Mouse (Mus musculus): ENCODE measurements at regions not wholly inside any gene's neighbourhood (a gene's known extent, or its start where the extent isn't known, plus 50 kb on each side); places are given as distances from the start of the nearest gene placed in this dataset.

GRCm38 (mm10) chr7:136137341-136137740, 421.2 kb upstream of the Mki67 start:
- TF ChIP-seq KAT2A (conservative IDR thresholded peaks at IDR 0.05; ENCODE audit: low read depth, low read length) (no peak), CTCF (IDR thresholded peaks at IDR 0.05 in 2 of 3, conservative IDR thresholded peaks at IDR 0.05 in 1 of 3; ENCODE audit: control insufficient read depth in 1 of 3, insufficient read depth in 1 of 3, low read depth in 2 of 3, low read length in 3 of 3, poor library complexity in 1 of 3, severe bottlenecking in 1 of 3) (no peak), EP300 (IDR thresholded peaks at IDR 0.05; ENCODE audit: low read depth in 1 of 2, low read length in 2 of 2) (no peak), POLR2AphosphoS2 (IDR thresholded peaks at IDR 0.05; ENCODE audit: low read length) (no peak), ZNF384 (IDR thresholded peaks at IDR 0.05; ENCODE audit: low read depth, low read length) (no peak), POLR2A (IDR thresholded peaks at IDR 0.05; ENCODE audit: control insufficient read depth in 1 of 2, insufficient read depth in 1 of 2, low read depth in 1 of 2, low read length in 2 of 2, poor library complexity in 1 of 2) (no peak), USF1 (IDR thresholded peaks at IDR 0.05; ENCODE audit: low read depth, low read length) (no peak), ZMIZ1 (IDR thresholded peaks at IDR 0.05; ENCODE audit: low read depth, low read length) (no peak), ELF1 (IDR thresholded peaks at IDR 0.05; ENCODE audit: low read depth, low read length) (no peak), TBP (IDR thresholded peaks at IDR 0.05; ENCODE audit: low read depth, low read length) (no peak), GATA1 (IDR thresholded peaks at IDR 0.05; ENCODE audit: low read depth, low read length) (no peak), CHD1 (IDR thresholded peaks at IDR 0.05; ENCODE audit: low read depth, low read length) (no peak), CHD2 (IDR thresholded peaks at IDR 0.05; ENCODE audit: low read length) (no peak)

Measured in MEL (cell line).